Comparison of ENCODE assay signal across 16 mouse cellular contexts in the genomic region with DNA sequence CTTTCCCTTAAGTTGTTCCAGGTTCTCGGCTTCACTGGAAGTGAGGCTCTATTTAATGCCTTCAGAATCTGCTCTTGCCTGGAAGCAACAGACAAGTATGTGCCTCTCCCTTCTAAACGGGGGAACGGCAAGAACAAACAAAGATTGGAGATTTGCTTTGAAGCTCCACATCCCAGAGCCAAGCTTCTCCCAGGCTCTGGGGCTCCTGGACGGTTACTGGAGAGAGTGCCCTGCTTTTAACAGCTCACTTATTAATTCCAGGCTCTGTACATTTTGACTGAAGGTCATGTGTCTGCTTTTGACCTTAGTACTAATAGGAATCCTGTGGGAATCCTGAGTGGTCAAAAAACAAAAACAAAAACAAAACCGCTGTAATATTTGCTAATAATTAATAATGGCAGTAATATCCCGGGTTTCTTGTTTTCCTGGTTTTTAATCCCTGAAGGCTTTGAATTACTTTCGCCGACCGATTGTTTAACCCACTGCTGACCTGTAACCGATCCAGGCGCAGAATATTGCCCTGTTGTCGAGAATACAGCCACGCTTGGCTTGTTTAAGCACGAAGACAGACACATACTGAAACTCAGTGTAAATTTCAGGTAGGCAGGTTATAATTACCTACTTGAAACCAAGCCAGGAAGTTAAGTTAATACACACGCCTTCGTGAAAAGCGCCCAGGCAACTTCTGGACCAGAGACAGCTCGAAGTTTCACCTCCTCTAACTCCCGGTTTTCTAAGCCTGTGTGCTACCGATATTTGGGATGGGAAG. TPM values are rescaled to one million over a fixed set of nuclear protein-coding genes. Genes with fewer than 3 reads are reported as not detected.
DNase-seq lines count a peak whose midpoint lies in the region; ATAC-seq and TF ChIP-seq lines count a peak whose summit lies in the region.
"Had no signal": no experiment of that assay in that cellular context is flagged by ENCODE, and none has a peak within 500 bp of the region (broad histone marks: within the 10 kb centered on the region; RNA-seq: fewer than 3 reads in every experiment).

No protein-coding gene starts in this region.

- no peak for TF ChIP-seq EP300 in stomach, postnatal 0 days (optimal IDR thresholded peaks at IDR 0.05)

- DNase-seq in liver, embryonic 11.5 days (ENCODE audit: low spot score) = no peak
- peak; percentile 77 for DNase-seq in kidney, adult 11 months
- DNase-seq in limb, embryonic 10.5 days (ENCODE audit: low spot score) = no peak
- DNase-seq in stomach, postnatal 0 days (ENCODE audit: low spot score) = no peak
- no peak for DNase-seq in adrenal gland, postnatal 10 days
- DNase-seq in retina, embryonic 14.5 days (ENCODE audit: low spot score) = no peak
- DNase-seq: adrenal gland, postnatal 36 days; cerebellum, adult 9-11 months; gastrocnemius, postnatal 10 days; thymus, adult 2 months had no signal

- no peaks in the 10 kb centered on the region for H3K27me3 ChIP-seq in liver, embryonic 12.5 days (replicated peaks)
- H3K27me3 ChIP-seq in liver, embryonic 11.5 days (replicated peaks; ENCODE audit: control insufficient read depth, insufficient read depth, low read length) = no peaks in the 10 kb centered on the region
- H3K27me3 ChIP-seq in limb, embryonic 10.5 days (ENCODE audit: low read depth, poor library complexity, severe bottlenecking) = no peaks in the 10 kb centered on the region
- H3K27me3 ChIP-seq in stomach, postnatal 0 days (ENCODE audit: control insufficient read depth, insufficient read depth, low read length) = no peaks in the 10 kb centered on the region
- H3K27me3 ChIP-seq: heart, embryonic 15.5 days; neural tube, embryonic 13.5 days had no signal

- no peak overlapping the region for H3K4me3 ChIP-seq in liver, embryonic 12.5 days
- H3K4me3 ChIP-seq in liver, embryonic 11.5 days (ENCODE audit: low read depth, low read length) = no peak overlapping the region
- H3K4me3 ChIP-seq in limb, embryonic 10.5 days = no peak overlapping the region
- H3K4me3 ChIP-seq in stomach, postnatal 0 days (ENCODE audit: low read depth, low read length) = no peak overlapping the region
- H3K4me3 ChIP-seq: heart, embryonic 15.5 days; neural tube, embryonic 13.5 days had no signal

- H3K27ac ChIP-seq in liver, embryonic 12.5 days = peak overlapping the region; percentile 27; the same call in 1 of the 2 replicates
- no peak overlapping the region for H3K27ac ChIP-seq in liver, embryonic 11.5 days (ENCODE audit: low read depth, low read length)
- peak overlapping the region; percentile 79 for H3K27ac ChIP-seq in limb, embryonic 10.5 days
- H3K27ac ChIP-seq in stomach, postnatal 0 days (replicated peaks) = peak overlapping the region; percentile 79
- H3K27ac ChIP-seq: heart, embryonic 15.5 days; neural tube, embryonic 13.5 days had no signal

- no peak overlapping the region for H3K9ac ChIP-seq in liver, embryonic 12.5 days
- H3K9ac ChIP-seq in liver, embryonic 11.5 days (ENCODE audit: low read depth, low read length) = no peak overlapping the region
- no peak overlapping the region for H3K9ac ChIP-seq in stomach, postnatal 0 days (ENCODE audit: low read length)
- H3K9ac ChIP-seq: heart, embryonic 15.5 days; neural tube, embryonic 13.5 days had no signal

- no peak overlapping the region for H3K4me2 ChIP-seq in liver, embryonic 12.5 days
- H3K4me2 ChIP-seq in liver, embryonic 11.5 days = no peak overlapping the region
- no peak overlapping the region for H3K4me2 ChIP-seq in stomach, postnatal 0 days (replicated peaks; ENCODE audit: low read depth)
- H3K4me2 ChIP-seq: heart, embryonic 15.5 days; midbrain, embryonic 11.5 days; neural tube, embryonic 13.5 days had no signal

- ATAC-seq in liver, embryonic 12.5 days = no peak
- no peak for ATAC-seq in liver, embryonic 11.5 days (replicated peaks; ENCODE audit: low FRiP score)
- no peak for ATAC-seq in stomach, postnatal 0 days (ENCODE audit: low FRiP score, low TSS enrichment)
- ATAC-seq in cerebellum, adult (ENCODE audit: insufficient number of reproducible peaks, low FRiP score, low TSS enrichment) = no peak

- H3K36me3 ChIP-seq in liver, embryonic 12.5 days = no peaks in the 10 kb centered on the region
- no peaks in the 10 kb centered on the region for H3K36me3 ChIP-seq in liver, embryonic 11.5 days (ENCODE audit: control insufficient read depth, insufficient read depth, low read length)
- H3K36me3 ChIP-seq in limb, embryonic 10.5 days = no peaks in the 10 kb centered on the region
- no peaks in the 10 kb centered on the region for H3K36me3 ChIP-seq in stomach, postnatal 0 days (ENCODE audit: control insufficient read depth, insufficient read depth, low read length)
- H3K36me3 ChIP-seq: heart, embryonic 15.5 days; neural tube, embryonic 13.5 days had no signal

- no peaks in the 10 kb centered on the region for H3K9me3 ChIP-seq in liver, embryonic 12.5 days (replicated peaks)
- H3K9me3 ChIP-seq in liver, embryonic 11.5 days (ENCODE audit: control insufficient read depth, low read length) = no peaks in the 10 kb centered on the region
- H3K9me3 ChIP-seq in limb, embryonic 10.5 days (replicated peaks) = no peaks in the 10 kb centered on the region
- H3K9me3 ChIP-seq in stomach, postnatal 0 days (ENCODE audit: control insufficient read depth, low read length) = no peaks in the 10 kb centered on the region
- H3K9me3 ChIP-seq: heart, embryonic 15.5 days; neural tube, embryonic 13.5 days had no signal

- 72% methylated on average over 20 of the region's 20 CpGs for WGBS in liver, embryonic 12.5 days (ENCODE audit: insufficient replicate concordance)
- WGBS in liver, embryonic 11.5 days = 68% methylated on average over 20 of the region's 20 CpGs
- 53% methylated on average over 20 of the region's 20 CpGs for WGBS in limb, embryonic 10.5 days
- 43% methylated on average over 20 of the region's 20 CpGs for WGBS in stomach, postnatal 0 days

- H3K4me1 ChIP-seq in liver, embryonic 12.5 days = peaks cover 38% of the 10 kb centered on the region
- peaks cover 20% of the 10 kb centered on the region for H3K4me1 ChIP-seq in liver, embryonic 11.5 days (replicated peaks; ENCODE audit: control insufficient read depth, insufficient read depth, low read length)
- H3K4me1 ChIP-seq in limb, embryonic 10.5 days = peaks cover 52% of the 10 kb centered on the region
- 0 out of 2 replicates have a peak, but pooled peaks cover 5% of the 10 kb centered on the region for H3K4me1 ChIP-seq in stomach, postnatal 0 days (replicated peaks; ENCODE audit: control insufficient read depth, insufficient read depth)

- no peak for TF ChIP-seq CTCF in stomach, postnatal 0 days (IDR thresholded peaks at IDR 0.05; ENCODE audit: low read depth)

RNA-seq across cellular contexts. Expression of a gene that starts 7.3 kb away (rescaled TPM):
- 0.51 and 1.7 TPM in 2 replicates for polyA plus RNA-seq in liver, embryonic 12.5 days (2016; fragmentation: Nextera tagmentation; extraction: Ambion mirVana)
- polyA plus RNA-seq in liver, embryonic 11.5 days (2014; fragmentation: Nextera tagmentation; extraction: Ambion mirVana) = not detected in 2 replicates
- polyA plus RNA-seq in limb, embryonic 10.5 days (2016; fragmentation: Nextera tagmentation; extraction: Ambion mirVana) = 0.85 TPM in 1 of 2 replicates, not detected in the other
- 0.99 TPM in 1 of 2 replicates, not detected in the other for polyA plus RNA-seq in stomach, postnatal 0 days (2015; fragmentation: Nextera tagmentation; extraction: Ambion mirVana)
- 1 to 10 TPM; 3.6 to 4.7 TPM for total RNA-seq in adrenal gland, postnatal 10 days (2021)
- polyA plus RNA-seq: C2C12; thymus, adult 2 months had no signal
